Mouse (Mus musculus) activated CD4-positive, CD25-positive, alpha-beta regulatory T cell, adult 9 weeks (primary cell): Measurements from ENCODE around the gene Zfp978. TPM values are rescaled to one million over a fixed set of nuclear protein-coding genes. Genes with fewer than 3 reads are reported as not detected.

Source experiments
- polyA plus RNA-seq: library from polyadenylated mRNA; unstranded; fragments of 100-300 nt; shearing (Covaris generic); gene quantifications from one replicate; pipeline ENCODE4 v1.2.1, GENCODE M21; 2017

The Zfp978 gene
- not detected for polyA plus RNA-seq

GRCm38 (mm10) chr4:147361003-147361402, at the start of gene Zfp978:
Gene Zfp978, plus strand, starts transcription at chr4:147361303.

Other genes with a start within 250 kb of the Zfp978 start
- gene Zfp991, start 229.3 kb upstream of the Zfp978 start, polyA plus RNA-seq: 7.3 TPM
- 0.67 TPM for gene Zfp988, start 55.6 kb upstream of the Zfp978 start, polyA plus RNA-seq
- gene Zfp982, start 131.1 kb downstream of the Zfp978 start, polyA plus RNA-seq: 0.99 TPM
- gene Gm16503, start 178.9 kb downstream of the Zfp978 start, polyA plus RNA-seq: 0.11 TPM
- 0.60 TPM for gene Zfp985, start 192.0 kb downstream of the Zfp978 start, polyA plus RNA-seq